Mouse (Mus musculus) embryonic fibroblast, embryonic 13.5 days (primary cell): ENCODE results near the gene Prickle4.

Source experiments
- CTCF ChIP-seq: IDR thresholded peaks from 2 replicates; pipeline ENCODE4 v1.5.1; 2011; ENCODE audit warnings: mild to moderate bottlenecking, control low read depth, low read length, moderate library complexity, borderline replicate concordance; ENCODE audit not compliant: insufficient read depth
- POLR2A ChIP-seq: IDR thresholded peaks from 2 replicates; pipeline ENCODE4 v1.6.1; 2011; ENCODE audit warnings: low read depth, mild to moderate bottlenecking, control low read depth, low read length, moderate library complexity

GRCm38 (mm10) chr17:47738066-47738878, 43.7 kb upstream of the Prickle4 start:
- no peak for TF ChIP-seq POLR2A
- TF ChIP-seq CTCF, result no peak
